Mouse (Mus musculus) embryonic facial prominence, embryonic 15.5 days (tissue): ENCODE results near the gene Fgd6. TPM values are rescaled to one million over a fixed set of nuclear protein-coding genes. Genes with fewer than 3 reads are reported as not detected.

ENCODE experiments used
- ATAC-seq: fragments of 200-750 bp; cut with Nextera tagmentation; 2 replicates; pipeline ENCODE4 v1.8.0; 2017; ENCODE audit warnings: low read depth, moderate TSS enrichment; ENCODE audit not compliant: insufficient number of reproducible peaks, low FRiP score, low TSS enrichment
- H3K27ac ChIP-seq: fragments of 300-500 bp; sonication (generic); replicated peaks from 2 replicates; pipeline ENCODE4 v1.5.1; 2015; ENCODE audit warnings: mild to moderate bottlenecking, inconsistent platforms
- H3K27me3 ChIP-seq: fragments of 300-500 bp; sonication (generic); 2 replicates; pipeline ENCODE4 v1.6.1; 2015; ENCODE audit warnings: inconsistent platforms
- H3K36me3 ChIP-seq: fragments of 300-500 bp; sonication (generic); 2 replicates; pipeline ENCODE4 v1.6.1; 2015; ENCODE audit warnings: mild to moderate bottlenecking, inconsistent platforms
- H3K4me1 ChIP-seq: fragments of 300-500 bp; sonication (generic); 2 replicates; pipeline ENCODE4 v1.6.1; 2015; ENCODE audit warnings: inconsistent platforms
- H3K4me2 ChIP-seq: fragments of 300-500 bp; sonication (generic); replicated peaks from 2 replicates; pipeline ENCODE4 v1.6.1; 2015; ENCODE audit warnings: mild to moderate bottlenecking, inconsistent platforms
- H3K4me3 ChIP-seq: fragments of 300-500 bp; sonication (generic); replicated peaks from 2 replicates; pipeline ENCODE4 v1.5.1; 2015; ENCODE audit warnings: mild to moderate bottlenecking, inconsistent platforms
- H3K9ac ChIP-seq: fragments of 300-500 bp; sonication (generic); 2 replicates; pipeline ENCODE4 v1.6.1; 2015; ENCODE audit warnings: inconsistent platforms
- H3K9me3 ChIP-seq: fragments of 300-500 bp; sonication (generic); replicated peaks from 2 replicates; pipeline ENCODE4 v1.6.1; 2016; ENCODE audit warnings: inconsistent platforms
- WGBS: fragments of 180-500 bp; shearing (Covaris S2); methylation state at CpG from one replicate; pipeline ENCODE4 v1.1.7; 2015; 5-methylcytosine and 5-hydroxymethylcytosine counted together
- polyA plus RNA-seq: library from polyadenylated mRNA; unstranded; fragments of >200 nt; fragmentation: Nextera tagmentation; extraction: Ambion mirVana; gene quantifications from 2 replicates; pipeline ENCODE4 v1.2.1, GENCODE M21; 2015

Fgd6 gene
- polyA plus RNA-seq, 1 experiment from 2014 or later, result 2.4 TPM

- 93% methylated on average over 13 of the region's 13 CpGs for WGBS
- no peaks in the 10 kb centered on the region for H3K9me3 ChIP-seq
- no peak overlapping the region for H3K9ac ChIP-seq
- peaks cover 15% of the 10 kb centered on the region; the same call in 1 of the 2 replicates for H3K36me3 ChIP-seq
- H3K27me3 ChIP-seq, result no peaks in the 10 kb centered on the region
- no peak for ATAC-seq
- H3K4me3 ChIP-seq, result no peak overlapping the region
- no peak overlapping the region for H3K4me2 ChIP-seq
- H3K27ac ChIP-seq, result no peak overlapping the region
- no peaks in the 10 kb centered on the region for H3K4me1 ChIP-seq
Measured at GRCm38 (mm10) chr10:94045301-94045700, 9.5 kb downstream of the Fgd6 start.

- no peak overlapping the region for H3K9ac ChIP-seq
- no peaks in the 10 kb centered on the region for H3K9me3 ChIP-seq
- no peak overlapping the region for H3K27ac ChIP-seq
- no peak overlapping the region for H3K4me3 ChIP-seq
- 42% methylated on average over 1 of the region's 1 CpGs for WGBS
- ATAC-seq, result no peak
- H3K4me1 ChIP-seq, result no peaks in the 10 kb centered on the region
- H3K4me2 ChIP-seq, result no peak overlapping the region
- no peaks in the 10 kb centered on the region for H3K27me3 ChIP-seq
- H3K36me3 ChIP-seq, result peaks cover 15% of the 10 kb centered on the region; the same call in 1 of the 2 replicates
Measured at GRCm38 (mm10) chr10:94047024-94047423, 11.2 kb downstream of the Fgd6 start.

- WGBS, result 59% methylated on average over 10 of the region's 10 CpGs
- no peak for ATAC-seq
- no peaks in the 10 kb centered on the region for H3K9me3 ChIP-seq
- no peaks in the 10 kb centered on the region for H3K27me3 ChIP-seq
- no peaks in the 10 kb centered on the region for H3K4me1 ChIP-seq
- H3K9ac ChIP-seq, result no peak overlapping the region
- H3K36me3 ChIP-seq, result peaks cover 15% of the 10 kb centered on the region; the same call in 1 of the 2 replicates
- H3K4me3 ChIP-seq, result no peak overlapping the region
- no peak overlapping the region for H3K27ac ChIP-seq
- no peak overlapping the region for H3K4me2 ChIP-seq
Measured at GRCm38 (mm10) chr10:94047845-94048559, 12.2 kb downstream of the Fgd6 start.

- H3K9ac ChIP-seq, result no peak overlapping the region
- ATAC-seq, result no peak
- 82% methylated on average over 8 of the region's 8 CpGs for WGBS
- H3K36me3 ChIP-seq, result peaks cover 13% of the 10 kb centered on the region; the same call in 1 of the 2 replicates
- H3K9me3 ChIP-seq, result no peaks in the 10 kb centered on the region
- H3K27me3 ChIP-seq, result no peaks in the 10 kb centered on the region
- H3K4me1 ChIP-seq, result no peaks in the 10 kb centered on the region
- no peak overlapping the region for H3K27ac ChIP-seq
- no peak overlapping the region for H3K4me3 ChIP-seq
- H3K4me2 ChIP-seq, result no peak overlapping the region
Measured at GRCm38 (mm10) chr10:94049121-94049520, 13.3 kb downstream of the Fgd6 start.

GRCm38 (mm10) chr10:94050736-94051135, 14.9 kb downstream of the Fgd6 start:
- Histone ChIP-seq H3K27ac (no peak overlapping the region), H3K4me1 (no peaks in the 10 kb centered on the region), H3K4me2 (no peak overlapping the region), H3K9me3 (no peaks in the 10 kb centered on the region), H3K27me3 (no peaks in the 10 kb centered on the region), H3K36me3 (0 out of 2 replicates have a peak, but pooled peaks cover 4% of the 10 kb centered on the region), H3K9ac (no peak overlapping the region), H3K4me3 (no peak overlapping the region)
- ATAC-seq, result no peak
- WGBS, result 92% methylated on average over 5 of the region's 5 CpGs

- Histone ChIP-seq H3K4me2 (no peak overlapping the region), H3K27me3 (no peaks in the 10 kb centered on the region), H3K27ac (no peak overlapping the region), H3K4me1 (0 out of 2 replicates have a peak, but pooled peaks cover 3% of the 10 kb centered on the region), H3K36me3 (no peaks in the 10 kb centered on the region), H3K9me3 (no peaks in the 10 kb centered on the region), H3K4me3 (no peak overlapping the region), H3K9ac (no peak overlapping the region)
- WGBS, result 78% methylated on average over 6 of the region's 6 CpGs
- no peak for ATAC-seq
Measured at GRCm38 (mm10) chr10:94056487-94056886, 20.7 kb downstream of the Fgd6 start.

- H3K27me3 ChIP-seq, result no peaks in the 10 kb centered on the region
- no peak for ATAC-seq
- no peak overlapping the region for H3K27ac ChIP-seq
- no peaks in the 10 kb centered on the region for H3K9me3 ChIP-seq
- H3K4me2 ChIP-seq, result no peak overlapping the region
- 0 out of 2 replicates have a peak, but pooled peaks cover 3% of the 10 kb centered on the region for H3K4me1 ChIP-seq
- no peaks in the 10 kb centered on the region for H3K36me3 ChIP-seq
- 88% methylated on average over 8 of the region's 8 CpGs for WGBS
- H3K4me3 ChIP-seq, result no peak overlapping the region
- H3K9ac ChIP-seq, result no peak overlapping the region
Measured at GRCm38 (mm10) chr10:94059618-94060055, 23.8 kb downstream of the Fgd6 start.

GRCm38 (mm10) chr10:94060190-94060589, 24.4 kb downstream of the Fgd6 start:
- H3K4me1 ChIP-seq, result 0 out of 2 replicates have a peak, but pooled peaks cover 3% of the 10 kb centered on the region
- no peaks in the 10 kb centered on the region for H3K36me3 ChIP-seq
- no peak overlapping the region for H3K4me2 ChIP-seq
- no peak overlapping the region for H3K27ac ChIP-seq
- no peak for ATAC-seq
- H3K27me3 ChIP-seq, result no peaks in the 10 kb centered on the region
- H3K9me3 ChIP-seq, result no peaks in the 10 kb centered on the region
- no peak overlapping the region for H3K9ac ChIP-seq
- H3K4me3 ChIP-seq, result no peak overlapping the region
- WGBS, result 70% methylated on average over 8 of the region's 8 CpGs

- Histone ChIP-seq H3K27me3 (no peaks in the 10 kb centered on the region), H3K36me3 (no peaks in the 10 kb centered on the region), H3K9me3 (no peaks in the 10 kb centered on the region), H3K4me3 (no peak overlapping the region), H3K4me2 (no peak overlapping the region), H3K27ac (no peak overlapping the region), H3K9ac (no peak overlapping the region), H3K4me1 (no peaks in the 10 kb centered on the region)
- ATAC-seq, result no peak
- whole genome bisulfite sequencing, result 50% methylated on average over 5 of the region's 5 CpGs
Measured at GRCm38 (mm10) chr10:94062357-94062756, 26.6 kb downstream of the Fgd6 start.

GRCm38 (mm10) chr10:94066896-94067295, 31.1 kb downstream of the Fgd6 start:
- 75% methylated on average over 3 of the region's 3 CpGs for WGBS

GRCm38 (mm10) chr10:94068701-94069100, 32.9 kb downstream of the Fgd6 start:
- no peak overlapping the region for H3K27ac ChIP-seq
- no peak overlapping the region for H3K9ac ChIP-seq
- 91% methylated on average over 5 of the region's 5 CpGs for WGBS
- H3K4me1 ChIP-seq, result peaks cover 12% of the 10 kb centered on the region
- ATAC-seq, result no peak
- no peaks in the 10 kb centered on the region for H3K27me3 ChIP-seq
- H3K9me3 ChIP-seq, result no peaks in the 10 kb centered on the region
- no peaks in the 10 kb centered on the region for H3K36me3 ChIP-seq
- H3K4me3 ChIP-seq, result no peak overlapping the region
- H3K4me2 ChIP-seq, result no peak overlapping the region

More at GRCm38 (mm10) chr10:94066896-94067295, 31.1 kb downstream of the Fgd6 start:
- no peak overlapping the region for H3K4me3 ChIP-seq
- H3K27ac ChIP-seq, result no peak overlapping the region
- H3K36me3 ChIP-seq, result no peaks in the 10 kb centered on the region
- no peaks in the 10 kb centered on the region for H3K9me3 ChIP-seq
- ATAC-seq, result no peak
- H3K9ac ChIP-seq, result no peak overlapping the region
- H3K27me3 ChIP-seq, result no peaks in the 10 kb centered on the region
- H3K4me2 ChIP-seq, result no peak overlapping the region
- H3K4me1 ChIP-seq, result no peaks in the 10 kb centered on the region

GRCm38 (mm10) chr10:94071641-94072040, 35.8 kb downstream of the Fgd6 start:
- no peaks in the 10 kb centered on the region for H3K27me3 ChIP-seq
- H3K4me1 ChIP-seq, result peaks cover 12% of the 10 kb centered on the region
- H3K27ac ChIP-seq, result no peak overlapping the region
- H3K4me2 ChIP-seq, result no peak overlapping the region
- H3K4me3 ChIP-seq, result no peak overlapping the region
- H3K9me3 ChIP-seq, result no peaks in the 10 kb centered on the region
- H3K9ac ChIP-seq, result no peak overlapping the region
- ATAC-seq, result no peak
- 71% methylated on average over 7 of the region's 7 CpGs for WGBS
- 0 out of 2 replicates have a peak, but pooled peaks cover 3% of the 10 kb centered on the region for H3K36me3 ChIP-seq
